Mouse (Mus musculus) bone marrow, adult 2 months (tissue): ENCODE measurements around the gene Setd1a.

Experiments used
- CTCF ChIP-seq: fragments of 200-500 bp; IDR thresholded peaks from 2 replicates; pipeline ENCODE4 v1.5.1; 2011; ENCODE audit warnings: low read length, control low read depth; ENCODE audit not compliant: control insufficient read depth, insufficient read depth
- POLR2A ChIP-seq: fragments of 200-500 bp; IDR thresholded peaks from 2 replicates; pipeline ENCODE4 v1.6.1; 2011; ENCODE audit warnings: low read depth, mild to moderate bottlenecking, control low read depth, low read length, borderline replicate concordance; ENCODE audit not compliant: control insufficient read depth

DNA sequence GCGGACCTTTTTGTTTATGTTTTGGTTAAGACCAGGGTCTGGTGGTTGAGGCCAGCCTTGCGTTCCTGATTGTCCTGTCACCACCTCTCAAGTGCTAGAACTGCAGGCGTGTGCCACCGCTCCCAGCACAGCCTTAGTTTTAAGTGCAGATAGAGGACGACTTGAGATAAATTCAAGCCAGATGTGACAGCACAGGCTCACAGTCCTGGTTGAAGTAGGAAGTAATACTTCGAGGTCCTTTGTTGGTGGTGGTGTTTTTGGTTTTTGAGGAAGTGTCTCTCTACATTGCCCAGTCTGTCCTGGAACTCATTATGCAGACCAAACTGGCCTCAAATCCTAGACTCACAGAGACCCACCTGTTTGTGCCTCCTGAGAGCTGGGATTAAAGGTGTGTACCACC lies 16.8 kb upstream of the Setd1a start:
- TF ChIP-seq CTCF (no peak), POLR2A (no peak)
